Mouse (Mus musculus) MEL (cell line): ENCODE measurements around the gene Pip5k1c. TPM values are rescaled to one million over a fixed set of nuclear protein-coding genes. Genes with fewer than 3 reads are reported as not detected.

Source experiments
- DNase-seq: peaks from one replicate; pipeline ENCODE4 v3.0.0; 2011; ENCODE audit warnings: low read depth, low spot score
- H3K27ac ChIP-seq: 2 replicates; pipeline ENCODE4 v1.5.1; 2012; ENCODE audit warnings: low read depth, mild to moderate bottlenecking, control low read depth, low read length, moderate library complexity; ENCODE audit not compliant: control insufficient read depth
- H3K27me3 ChIP-seq, 2 experiments: fragments of 150-350 bp in 1 of 2; sonication (generic) in 1 of 2; 2 replicates each; pipeline ENCODE4 v1.6.1; 2012; ENCODE audit warnings: low read length in 2 of 2, mild to moderate bottlenecking in 2 of 2, improper control_type of control experiment in 1 of 2, moderate library complexity in 1 of 2; ENCODE audit not compliant: insufficient read depth in 2 of 2, control insufficient read depth in 1 of 2
- H3K36me3 ChIP-seq, 2 experiments: 2 replicates each; pipeline ENCODE4 v1.6.1; 2012 to 2014; ENCODE audit warnings: low read length in 2 of 2, improper control_type of control experiment in 1 of 2, inconsistent platforms in 1 of 2, mild to moderate bottlenecking in 1 of 2; ENCODE audit not compliant: insufficient read depth in 2 of 2, control insufficient read depth in 1 of 2
- H3K4me1 ChIP-seq, 2 experiments: fragments of 150-350 bp in 1 of 2; sonication (generic) in 1 of 2; 2 replicates each; pipeline ENCODE4 v1.6.1; 2012; ENCODE audit warnings: low read length in 2 of 2, improper control_type of control experiment in 1 of 2, mild to moderate bottlenecking in 1 of 2; ENCODE audit not compliant: insufficient read depth in 2 of 2, control insufficient read depth in 1 of 2
- H3K4me3 ChIP-seq, 2 experiments: fragments of 150-350 bp in 1 of 2; sonication (generic) in 1 of 2; 2 replicates each; pipeline ENCODE4 v1.5.1; 2012; ENCODE audit warnings: low read depth in 2 of 2, low read length in 2 of 2, mild to moderate bottlenecking in 2 of 2, moderate library complexity in 2 of 2, control low read depth in 1 of 2, improper control_type of control experiment in 1 of 2; ENCODE audit not compliant: control insufficient read depth in 1 of 2, insufficient read depth in 1 of 2
- H3K79me2 ChIP-seq: 2 replicates; pipeline ENCODE4 v1.6.1; 2012; ENCODE audit warnings: mild to moderate bottlenecking, low read length, moderate library complexity; ENCODE audit not compliant: control insufficient read depth, poor library complexity, insufficient read depth
- H3K9ac ChIP-seq: 2 replicates; pipeline ENCODE4 v1.6.1; 2012; ENCODE audit warnings: low read depth, mild to moderate bottlenecking, control low read depth, low read length, moderate library complexity; ENCODE audit not compliant: control insufficient read depth, poor library complexity, severe bottlenecking
- H3K9me3 ChIP-seq: fragments of 150-350 bp; sonication (generic); replicated peaks from 2 replicates; pipeline ENCODE4 v1.6.1; 2012; ENCODE audit warnings: mild to moderate bottlenecking, low read length, improper control_type of control experiment, moderate library complexity; ENCODE audit not compliant: insufficient read depth
- CHD1 ChIP-seq: IDR thresholded peaks from 2 replicates; pipeline ENCODE4 v1.6.1; 2012; ENCODE audit warnings: low read depth, mild to moderate bottlenecking, inconsistent platforms, low read length, improper control_type of control experiment
- CHD2 ChIP-seq: IDR thresholded peaks from 2 replicates; pipeline ENCODE4 v1.6.1; 2011; ENCODE audit warnings: low read length, improper control_type of control experiment
- CTCF ChIP-seq, 3 experiments: IDR thresholded peaks in 2 of 3; conservative IDR thresholded peaks in 1 of 3; 2 replicates each; pipeline ENCODE4 v1.5.1; 2011 to 2012; ENCODE audit warnings: low read length in 3 of 3, low read depth in 2 of 3, mild to moderate bottlenecking in 2 of 3, improper control_type of control experiment in 1 of 3, inconsistent platforms in 1 of 3, mixed read lengths in 1 of 3, moderate library complexity in 1 of 3; ENCODE audit not compliant: control insufficient read depth in 1 of 3, insufficient read depth in 1 of 3, poor library complexity in 1 of 3, severe bottlenecking in 1 of 3
- ELF1 ChIP-seq: IDR thresholded peaks from 2 replicates; pipeline ENCODE4 v1.6.1; 2014; ENCODE audit warnings: low read depth, mild to moderate bottlenecking, inconsistent platforms, low read length, improper control_type of control experiment, moderate library complexity
- EP300 ChIP-seq, 2 experiments: IDR thresholded peaks; 2 replicates each; pipeline ENCODE4 v1.6.1; 2011; ENCODE audit warnings: improper control_type of control experiment in 2 of 2, low read length in 2 of 2, low read depth in 1 of 2, mild to moderate bottlenecking in 1 of 2
- ETS1 ChIP-seq: IDR thresholded peaks from 2 replicates; pipeline ENCODE4 v1.6.1; 2012; ENCODE audit warnings: low read depth, mild to moderate bottlenecking, inconsistent platforms, low read length, improper control_type of control experiment, moderate library complexity
- GABPA ChIP-seq: IDR thresholded peaks from 2 replicates; pipeline ENCODE4 v1.6.1; 2012; ENCODE audit warnings: low read depth, mild to moderate bottlenecking, inconsistent platforms, low read length, improper control_type of control experiment, moderate library complexity
- GATA1 ChIP-seq: IDR thresholded peaks from 2 replicates; pipeline ENCODE4 v1.6.1; 2011; ENCODE audit warnings: low read depth, low read length, improper control_type of control experiment
- HCFC1 ChIP-seq: IDR thresholded peaks from 2 replicates; pipeline ENCODE4 v1.6.1; 2012; ENCODE audit warnings: low read depth, mild to moderate bottlenecking, inconsistent platforms, low read length, improper control_type of control experiment, moderate library complexity
- JUND ChIP-seq: IDR thresholded peaks from 2 replicates; pipeline ENCODE4 v1.6.1; 2011; ENCODE audit warnings: low read depth, mild to moderate bottlenecking, improper control_type of control experiment, low read length
- MAFK ChIP-seq: IDR thresholded peaks from 2 replicates; pipeline ENCODE4 v1.6.1; 2011; ENCODE audit warnings: low read depth, mild to moderate bottlenecking, low read length, improper control_type of control experiment, borderline replicate concordance
- MAX ChIP-seq: IDR thresholded peaks from 2 replicates; pipeline ENCODE4 v1.6.1; 2011; ENCODE audit warnings: low read length, improper control_type of control experiment
- MAZ ChIP-seq: IDR thresholded peaks from 2 replicates; pipeline ENCODE4 v1.6.1; 2012; ENCODE audit warnings: low read depth, mild to moderate bottlenecking, inconsistent platforms, low read length, improper control_type of control experiment
- MYB ChIP-seq: IDR thresholded peaks from 2 replicates; pipeline ENCODE4 v1.6.1; 2011; ENCODE audit warnings: mild to moderate bottlenecking, low read depth, low read length, improper control_type of control experiment
- MYC ChIP-seq: IDR thresholded peaks from 2 replicates; pipeline ENCODE4 v1.6.1; 2011; ENCODE audit warnings: low read depth, mild to moderate bottlenecking, low read length, improper control_type of control experiment, moderate library complexity
- NELFE ChIP-seq: IDR thresholded peaks from 2 replicates; pipeline ENCODE4 v1.6.1; 2011; ENCODE audit warnings: low read depth, low read length, improper control_type of control experiment
- NRF1 ChIP-seq: IDR thresholded peaks from 2 replicates; pipeline ENCODE4 v1.6.1; 2014; ENCODE audit warnings: low read depth, mild to moderate bottlenecking, inconsistent platforms, low read length, improper control_type of control experiment, moderate library complexity; ENCODE audit not compliant: poor library complexity, insufficient read depth, severe bottlenecking
- POLR2A ChIP-seq, 2 experiments: IDR thresholded peaks; 2 replicates each; pipeline ENCODE4 v1.6.1; 2011 to 2012; ENCODE audit warnings: low read length in 2 of 2, mild to moderate bottlenecking in 2 of 2, control low read depth in 1 of 2, improper control_type of control experiment in 1 of 2, low read depth in 1 of 2, moderate library complexity in 1 of 2; ENCODE audit not compliant: control insufficient read depth in 1 of 2, insufficient read depth in 1 of 2, poor library complexity in 1 of 2
- POLR2AphosphoS5 ChIP-seq: IDR thresholded peaks from 2 replicates; pipeline ENCODE4 v1.6.1; 2012; ENCODE audit warnings: low read depth, borderline replicate concordance, mild to moderate bottlenecking, inconsistent platforms, low read length, moderate library complexity, mixed read lengths
- RAD21 ChIP-seq: IDR thresholded peaks from 2 replicates; pipeline ENCODE4 v1.6.1; 2011; ENCODE audit warnings: mild to moderate bottlenecking, low read depth, low read length, improper control_type of control experiment
- SIN3A ChIP-seq: IDR thresholded peaks from 2 replicates; pipeline ENCODE4 v1.6.1; 2012; ENCODE audit warnings: low read length, improper control_type of control experiment, inconsistent platforms
- SMC3 ChIP-seq: IDR thresholded peaks from 2 replicates; pipeline ENCODE4 v1.6.1; 2011; ENCODE audit warnings: low read depth, low read length, improper control_type of control experiment
- TBP ChIP-seq: IDR thresholded peaks from 2 replicates; pipeline ENCODE4 v1.8.0; 2011; ENCODE audit warnings: low read depth, low read length, improper control_type of control experiment
- TCF12 ChIP-seq: IDR thresholded peaks from 2 replicates; pipeline ENCODE4 v1.6.1; 2014; ENCODE audit warnings: low read depth, mild to moderate bottlenecking, inconsistent platforms, low read length, improper control_type of control experiment, moderate library complexity
- UBTF ChIP-seq: IDR thresholded peaks from 2 replicates; pipeline ENCODE4 v1.6.1; 2012; ENCODE audit warnings: low read depth, mild to moderate bottlenecking, inconsistent platforms, low read length, improper control_type of control experiment, moderate library complexity, borderline replicate concordance; ENCODE audit not compliant: insufficient read depth
- ZC3H11A ChIP-seq: IDR thresholded peaks from 2 replicates; pipeline ENCODE4 v1.6.1; 2012; ENCODE audit warnings: low read depth, mild to moderate bottlenecking, inconsistent platforms, low read length, improper control_type of control experiment
- ZMIZ1 ChIP-seq: IDR thresholded peaks from 2 replicates; pipeline ENCODE4 v1.6.1; 2012; ENCODE audit warnings: low read depth, mild to moderate bottlenecking, inconsistent platforms, low read length, improper control_type of control experiment, moderate library complexity
- polyA plus RNA-seq, 2 experiments: library from polyadenylated mRNA; stranded (reverse) in 1 of 2; unstranded in 1 of 2; fragments of >175 nt in 1 of 2; fragments of >200 nt in 1 of 2; gene quantifications; 2 replicates each; pipeline versions ENCODE4 v1.2.1 to v1.2.4; 2012; ENCODE audit warnings: low replicate concordance in 2 of 2, low read depth in 1 of 2; ENCODE audit not compliant: insufficient read length in 2 of 2, insufficient read depth in 1 of 2, missing spikeins in 1 of 2
- total RNA-seq: library from RNA; depleted of rRNA; stranded (reverse); fragments of 300-350 nt; gene quantifications from 2 replicates; pipeline ENCODE4 v1.2.3, GENCODE M21; 2012

The Pip5k1c gene
- total and polyA plus RNA-seq, 3 experiments = 14.4 to 40.5 TPM; not detected in 1

GRCm38 (mm10) chr10:81284719-81285118 is 8.0 kb upstream of the Pip5k1c start:
- Histone ChIP-seq H3K79me2 (no peaks in the 10 kb centered on the region), H3K27me3 (no peaks in the 10 kb centered on the region), H3K9ac (no peak overlapping the region), H3K9me3 (no peaks in the 10 kb centered on the region), H3K4me3 (no peak overlapping the region), H3K4me1 (peaks cover 2 to 9% of the 10 kb centered on the region in 2 experiments; a peak in 3 of 4 replicates), H3K36me3 (peaks cover 0 to 7% of the 10 kb centered on the region in 2 experiments; a peak in 2 of 4 replicates), H3K27ac (no peak overlapping the region)
- TF ChIP-seq CHD2 (no peak), MAZ (no peak), ETS1 (no peak), POLR2AphosphoS5 (no peak), HCFC1 (no peak), TBP (no peak), SIN3A (no peak), MAFK (no peak), ELF1 (no peak), MYB (no peak), UBTF (no peak), TCF12 (no peak), RAD21 (no peak), ZC3H11A (no peak), NELFE (no peak), CTCF (IDR thresholded peaks at IDR 0.05 in 2 of 3, conservative IDR thresholded peaks at IDR 0.05 in 1 of 3; ENCODE audit: control insufficient read depth in 1 of 3, insufficient read depth in 1 of 3, low read depth in 2 of 3, low read length in 3 of 3, poor library complexity in 1 of 3, severe bottlenecking in 1 of 3) (no peak), POLR2A (IDR thresholded peaks at IDR 0.05; ENCODE audit: control insufficient read depth in 1 of 2, insufficient read depth in 1 of 2, low read depth in 1 of 2, low read length in 2 of 2, poor library complexity in 1 of 2) (no peak)
- DNase-seq = no peak

- DNase-seq = peak; percentile 93
- H3K27ac ChIP-seq = peak overlapping the region; percentile 35
- peaks cover 2 to 10% of the 10 kb centered on the region in 2 experiments; a peak in 3 of 4 replicates for H3K4me1 ChIP-seq
- no peaks in the 10 kb centered on the region for H3K27me3 ChIP-seq
- H3K79me2 ChIP-seq = no peaks in the 10 kb centered on the region
- H3K36me3 ChIP-seq = peaks cover 0 to 7% of the 10 kb centered on the region in 2 experiments; a peak in 2 of 4 replicates
- no peaks in the 10 kb centered on the region for H3K9me3 ChIP-seq
- peak overlapping the region; percentile 78 for H3K9ac ChIP-seq
- H3K4me3 ChIP-seq = peak overlapping the region; percentile 48 to 85
- no peak for TF ChIP-seq JUND
- no peak for TF ChIP-seq ZMIZ1
- TF ChIP-seq RAD21 = no peak
- no peak for TF ChIP-seq MYB
- 0 out of 2 replicates have a peak, but pooled peaks have one; percentile 18 for TF ChIP-seq NRF1
- no peak for TF ChIP-seq MYC
- TF ChIP-seq MAZ = peak; percentile 83
- TF ChIP-seq GATA1 = no peak
- peak; percentile 76 for TF ChIP-seq ELF1
- peak; percentile 32; the same call in 1 of the 2 replicates for TF ChIP-seq NELFE
- peak in 1 of 2 experiments; percentile 41; a peak in 1 of 4 replicates for TF ChIP-seq POLR2A (IDR thresholded peaks at IDR 0.05; ENCODE audit: control insufficient read depth in 1 of 2, insufficient read depth in 1 of 2, low read depth in 1 of 2, low read length in 2 of 2, poor library complexity in 1 of 2)
- TF ChIP-seq GABPA = no peak
- no peak for TF ChIP-seq MAX
- TF ChIP-seq CHD1 = no peak
- TF ChIP-seq CTCF (IDR thresholded peaks at IDR 0.05 in 2 of 3, conservative IDR thresholded peaks at IDR 0.05 in 1 of 3; ENCODE audit: control insufficient read depth in 1 of 3, insufficient read depth in 1 of 3, low read depth in 2 of 3, low read length in 3 of 3, poor library complexity in 1 of 3, severe bottlenecking in 1 of 3) = peak in 1 of 3 experiments; percentile 3; a peak in 1 of 6 replicates
- TF ChIP-seq SIN3A = peak; percentile 99
- peak; percentile 62; the same call in 1 of the 2 replicates for TF ChIP-seq ETS1
- TF ChIP-seq UBTF = peak; percentile 72; the same call in 1 of the 2 replicates
- TF ChIP-seq EP300 (IDR thresholded peaks at IDR 0.05; ENCODE audit: low read depth in 1 of 2, low read length in 2 of 2) = 0 out of 4 replicates have a peak, but pooled peaks of 1 of the 2 experiments have one; percentile 19
- TF ChIP-seq HCFC1 = peak; percentile 84
- no peak for TF ChIP-seq SMC3
- peak; percentile 61; the same call in 1 of the 2 replicates for TF ChIP-seq TCF12
These were observed 6.9 kb upstream of the Pip5k1c start for GRCm38 (mm10) chr10:81285694-81286450.
